Mouse (Mus musculus): ENCODE measurements around the gene Notch1. TPM values are rescaled to one million over a fixed set of nuclear protein-coding genes. Genes with fewer than 3 reads are reported as not detected.

Notch1 gene
- 29.5 and 31.7 TPM in 2 replicates for polyA plus RNA-seq (2014; fragmentation: Nextera tagmentation; extraction: Ambion mirVana)

GRCm38 (mm10) chr2:26516275-26516674, at the start of gene Notch1:
Gene Notch1, minus strand, starts transcription at chr2:26516663.
- H3K36me3 ChIP-seq (ENCODE audit: control insufficient read depth, insufficient read depth, low read length) = no peaks in the 10 kb centered on the region
- peak within 1 kb of the TSS; percentile 11 for H3K27ac ChIP-seq (ENCODE audit: low read length)
- no peak within 1 kb of the TSS for H3K4me3 ChIP-seq (ENCODE audit: low read depth, low read length)
- no peaks in the 10 kb centered on the region for H3K9me3 ChIP-seq (ENCODE audit: control insufficient read depth, low read depth, low read length)
- H3K4me2 ChIP-seq (replicated peaks; ENCODE audit: low read depth, low read length) = no peak within 1 kb of the TSS; the same call in 1 of the 2 replicates
- WGBS = 16% methylated on average over 12 of the region's 12 CpGs
- ATAC-seq (ENCODE audit: insufficient number of reproducible peaks, insufficient read depth, low FRiP score, low read depth) = peak; percentile 74; the same call in 1 of the 2 replicates
- no peak within 1 kb of the TSS for H3K9ac ChIP-seq (replicated peaks; ENCODE audit: low read depth, low read length)
- no peaks in the 10 kb centered on the region for H3K27me3 ChIP-seq (ENCODE audit: control insufficient read depth, insufficient read depth, low read length)
- peaks cover 28% of the 10 kb centered on the region for H3K4me1 ChIP-seq (ENCODE audit: control insufficient read depth, insufficient read depth, low read length)

- no peak overlapping the region for H3K4me3 ChIP-seq (ENCODE audit: low read depth, low read length)
- no peaks in the 10 kb centered on the region for H3K27me3 ChIP-seq (ENCODE audit: control insufficient read depth, insufficient read depth, low read length)
- no peak overlapping the region for H3K4me2 ChIP-seq (replicated peaks; ENCODE audit: low read depth, low read length)
- ATAC-seq (ENCODE audit: insufficient number of reproducible peaks, insufficient read depth, low FRiP score, low read depth) = no peak
- WGBS = 16% methylated on average over 4 of the region's 4 CpGs
- H3K9me3 ChIP-seq (ENCODE audit: control insufficient read depth, low read depth, low read length) = no peaks in the 10 kb centered on the region
- no peaks in the 10 kb centered on the region for H3K36me3 ChIP-seq (ENCODE audit: control insufficient read depth, insufficient read depth, low read length)
- no peak overlapping the region for H3K9ac ChIP-seq (replicated peaks; ENCODE audit: low read depth, low read length)
- no peak overlapping the region for H3K27ac ChIP-seq (ENCODE audit: low read length)
- no peaks in the 10 kb centered on the region for H3K4me1 ChIP-seq (ENCODE audit: control insufficient read depth, insufficient read depth, low read length)
Measured at GRCm38 (mm10) chr2:26566221-26566620, 49.8 kb upstream of the Notch1 start.

- Histone ChIP-seq H3K27ac (ENCODE audit: low read length) (no peak overlapping the region), H3K4me1 (ENCODE audit: control insufficient read depth, insufficient read depth, low read length) (0 out of 2 replicates have a peak, but pooled peaks cover 5% of the 10 kb centered on the region), H3K4me3 (ENCODE audit: low read depth, low read length) (no peak overlapping the region), H3K9me3 (ENCODE audit: control insufficient read depth, low read depth, low read length) (no peaks in the 10 kb centered on the region), H3K36me3 (ENCODE audit: control insufficient read depth, insufficient read depth, low read length) (no peaks in the 10 kb centered on the region), H3K27me3 (ENCODE audit: control insufficient read depth, insufficient read depth, low read length) (no peaks in the 10 kb centered on the region), H3K9ac (replicated peaks; ENCODE audit: low read depth, low read length) (no peak overlapping the region), H3K4me2 (replicated peaks; ENCODE audit: low read depth, low read length) (no peak overlapping the region)
- 36% methylated on average over 6 of the region's 6 CpGs for WGBS
- ATAC-seq (ENCODE audit: insufficient number of reproducible peaks, insufficient read depth, low FRiP score, low read depth) = peak; percentile 67
Measured at GRCm38 (mm10) chr2:26561351-26562016, 45.0 kb upstream of the Notch1 start.

- WGBS = 82% methylated on average over 5 of the region's 5 CpGs
- Histone ChIP-seq H3K27me3 (ENCODE audit: control insufficient read depth, insufficient read depth, low read length) (no peaks in the 10 kb centered on the region), H3K9ac (replicated peaks; ENCODE audit: low read depth, low read length) (no peak overlapping the region), H3K36me3 (ENCODE audit: control insufficient read depth, insufficient read depth, low read length) (no peaks in the 10 kb centered on the region), H3K9me3 (ENCODE audit: control insufficient read depth, low read depth, low read length) (no peaks in the 10 kb centered on the region), H3K4me3 (ENCODE audit: low read depth, low read length) (no peak overlapping the region), H3K27ac (ENCODE audit: low read length) (no peak overlapping the region), H3K4me1 (ENCODE audit: control insufficient read depth, insufficient read depth, low read length) (0 out of 2 replicates have a peak, but pooled peaks cover 5% of the 10 kb centered on the region), H3K4me2 (replicated peaks; ENCODE audit: low read depth, low read length) (no peak overlapping the region)
- ATAC-seq (ENCODE audit: insufficient number of reproducible peaks, insufficient read depth, low FRiP score, low read depth) = no peak
Measured at GRCm38 (mm10) chr2:26560506-26560905, 44.0 kb upstream of the Notch1 start.

GRCm38 (mm10) chr2:26556535-26556993, 40.1 kb upstream of the Notch1 start:
- peak; percentile 68 for ATAC-seq (ENCODE audit: insufficient number of reproducible peaks, insufficient read depth, low FRiP score, low read depth)
- Histone ChIP-seq H3K9ac (replicated peaks; ENCODE audit: low read depth, low read length) (no peak overlapping the region), H3K9me3 (ENCODE audit: control insufficient read depth, low read depth, low read length) (no peaks in the 10 kb centered on the region), H3K27me3 (ENCODE audit: control insufficient read depth, insufficient read depth, low read length) (no peaks in the 10 kb centered on the region), H3K4me3 (ENCODE audit: low read depth, low read length) (no peak overlapping the region), H3K27ac (ENCODE audit: low read length) (peak overlapping the region; percentile 52; the same call in 1 of the 2 replicates), H3K4me2 (replicated peaks; ENCODE audit: low read depth, low read length) (no peak overlapping the region), H3K4me1 (ENCODE audit: control insufficient read depth, insufficient read depth, low read length) (0 out of 2 replicates have a peak, but pooled peaks cover 5% of the 10 kb centered on the region), H3K36me3 (ENCODE audit: control insufficient read depth, insufficient read depth, low read length) (no peaks in the 10 kb centered on the region)
- WGBS = 25% methylated on average over 4 of the region's 4 CpGs

- Histone ChIP-seq H3K4me3 (ENCODE audit: low read depth, low read length) (no peak overlapping the region), H3K9ac (replicated peaks; ENCODE audit: low read depth, low read length) (no peak overlapping the region), H3K9me3 (ENCODE audit: control insufficient read depth, low read depth, low read length) (no peaks in the 10 kb centered on the region), H3K4me1 (ENCODE audit: control insufficient read depth, insufficient read depth, low read length) (peaks cover 13% of the 10 kb centered on the region; the same call in 1 of the 2 replicates), H3K4me2 (replicated peaks; ENCODE audit: low read depth, low read length) (no peak overlapping the region), H3K27me3 (ENCODE audit: control insufficient read depth, insufficient read depth, low read length) (no peaks in the 10 kb centered on the region), H3K27ac (ENCODE audit: low read length) (no peak overlapping the region), H3K36me3 (ENCODE audit: control insufficient read depth, insufficient read depth, low read length) (no peaks in the 10 kb centered on the region)
- ATAC-seq (ENCODE audit: insufficient number of reproducible peaks, insufficient read depth, low FRiP score, low read depth) = no peak
- WGBS = 70% methylated on average over 4 of the region's 4 CpGs
Measured at GRCm38 (mm10) chr2:26555076-26555475, 38.6 kb upstream of the Notch1 start.

GRCm38 (mm10) chr2:26553904-26554303, 37.4 kb upstream of the Notch1 start:
- no peaks in the 10 kb centered on the region for H3K36me3 ChIP-seq (ENCODE audit: control insufficient read depth, insufficient read depth, low read length)
- WGBS = 65% methylated on average over 9 of the region's 9 CpGs
- H3K27me3 ChIP-seq (ENCODE audit: control insufficient read depth, insufficient read depth, low read length) = no peaks in the 10 kb centered on the region
- H3K9me3 ChIP-seq (ENCODE audit: control insufficient read depth, low read depth, low read length) = no peaks in the 10 kb centered on the region
- peaks cover 16% of the 10 kb centered on the region; the same call in 1 of the 2 replicates for H3K4me1 ChIP-seq (ENCODE audit: control insufficient read depth, insufficient read depth, low read length)
- H3K4me3 ChIP-seq (ENCODE audit: low read depth, low read length) = no peak overlapping the region
- ATAC-seq (ENCODE audit: insufficient number of reproducible peaks, insufficient read depth, low FRiP score, low read depth) = no peak
- no peak overlapping the region for H3K9ac ChIP-seq (replicated peaks; ENCODE audit: low read depth, low read length)
- peak overlapping the region; percentile 23; the same call in 1 of the 2 replicates for H3K27ac ChIP-seq (ENCODE audit: low read length)
- H3K4me2 ChIP-seq (replicated peaks; ENCODE audit: low read depth, low read length) = no peak overlapping the region

GRCm38 (mm10) chr2:26552066-26552465, 35.6 kb upstream of the Notch1 start:
- WGBS = 87% methylated on average over 2 of the region's 2 CpGs
- H3K4me3 ChIP-seq (ENCODE audit: low read depth, low read length) = no peak overlapping the region

More at GRCm38 (mm10) chr2:26552066-26552465, 35.6 kb upstream of the Notch1 start:
- Histone ChIP-seq H3K9me3 (ENCODE audit: control insufficient read depth, low read depth, low read length) (no peaks in the 10 kb centered on the region), H3K4me2 (replicated peaks; ENCODE audit: low read depth, low read length) (no peak overlapping the region), H3K9ac (replicated peaks; ENCODE audit: low read depth, low read length) (no peak overlapping the region), H3K4me1 (ENCODE audit: control insufficient read depth, insufficient read depth, low read length) (peaks cover 20% of the 10 kb centered on the region; the same call in 1 of the 2 replicates), H3K27me3 (ENCODE audit: control insufficient read depth, insufficient read depth, low read length) (no peaks in the 10 kb centered on the region), H3K27ac (ENCODE audit: low read length) (no peak overlapping the region), H3K36me3 (ENCODE audit: control insufficient read depth, insufficient read depth, low read length) (no peaks in the 10 kb centered on the region)
- ATAC-seq (ENCODE audit: insufficient number of reproducible peaks, insufficient read depth, low FRiP score, low read depth) = no peak
